Mouse (Mus musculus): ENCODE measurements at regions not wholly inside any gene's neighbourhood (a gene's known extent, or its start where the extent isn't known, plus 50 kb on each side); places are given as distances from the start of the nearest gene placed in this dataset.

DNA sequence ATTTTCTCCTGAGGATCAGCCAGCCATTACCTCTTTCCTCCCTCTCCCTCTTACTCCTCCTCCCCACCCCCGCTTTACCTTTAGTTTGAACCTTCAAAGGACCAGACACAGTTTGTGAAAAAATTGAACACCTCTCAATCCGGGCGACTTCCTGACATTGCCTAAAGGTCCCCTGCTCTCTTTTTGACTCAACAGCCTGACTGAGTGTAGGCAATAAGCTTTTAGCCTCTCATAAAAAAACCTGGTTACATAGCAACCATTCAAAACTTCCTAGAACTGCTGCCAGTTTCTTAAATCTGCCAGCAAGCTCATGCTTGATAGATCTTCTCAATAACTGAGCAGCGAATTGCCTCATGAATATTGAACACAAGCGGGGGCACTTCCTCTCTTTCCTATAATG is 71.7 kb downstream of the Zfp945 start:
- no peak for TF ChIP-seq CTCF (IDR thresholded peaks at IDR 0.05; ENCODE audit: low read depth, low read length)
- no peak for TF ChIP-seq POLR2A (IDR thresholded peaks at IDR 0.05; ENCODE audit: borderline replicate concordance, low read depth, low read length)
